Mouse (Mus musculus) heart, embryonic 15.5 days (tissue): ENCODE data around the gene Gsk3a. TPM values are rescaled to one million over a fixed set of nuclear protein-coding genes. Genes with fewer than 3 reads are reported as not detected.

Experiments used
- ATAC-seq: fragments of 200-750 bp; cut with Nextera tagmentation; replicated peaks from 2 replicates; pipeline ENCODE4 v1.8.0; 2017; ENCODE audit warnings: low read depth, moderate TSS enrichment; ENCODE audit not compliant: insufficient number of reproducible peaks, insufficient read depth, low FRiP score
- H3K27ac ChIP-seq: fragments of 300-500 bp; sonication (generic); 2 replicates; pipeline ENCODE4 v1.5.1; 2015; ENCODE audit warnings: mild to moderate bottlenecking, inconsistent platforms
- H3K27me3 ChIP-seq: fragments of 300-500 bp; sonication (generic); 2 replicates; pipeline ENCODE4 v1.6.1; 2015; ENCODE audit warnings: inconsistent platforms
- H3K36me3 ChIP-seq: fragments of 300-500 bp; sonication (generic); 2 replicates; pipeline ENCODE4 v1.6.1; 2015; ENCODE audit warnings: mild to moderate bottlenecking, inconsistent platforms
- H3K4me1 ChIP-seq: fragments of 300-500 bp; sonication (generic); replicated peaks from 2 replicates; pipeline ENCODE4 v1.6.1; 2015; ENCODE audit warnings: inconsistent platforms
- H3K4me2 ChIP-seq: fragments of 300-500 bp; sonication (generic); 2 replicates; pipeline ENCODE4 v1.6.1; 2015; ENCODE audit warnings: inconsistent platforms, mild to moderate bottlenecking, moderate library complexity
- H3K4me3 ChIP-seq: fragments of 300-500 bp; sonication (generic); 2 replicates; pipeline ENCODE4 v1.5.1; 2015; ENCODE audit warnings: mild to moderate bottlenecking, inconsistent platforms
- H3K9ac ChIP-seq: fragments of 300-500 bp; sonication (generic); 2 replicates; pipeline ENCODE4 v1.6.1; 2015; ENCODE audit warnings: mild to moderate bottlenecking, inconsistent platforms
- H3K9me3 ChIP-seq: fragments of 300-500 bp; sonication (generic); replicated peaks from 2 replicates; pipeline ENCODE4 v1.6.1; 2016; ENCODE audit warnings: inconsistent platforms
- WGBS: fragments of 180-500 bp; shearing (Covaris S2); methylation state at CpG from one replicate; pipeline ENCODE4 v1.1.7; 2015; ENCODE audit warnings: mixed read lengths; 5-methylcytosine and 5-hydroxymethylcytosine counted together
- polyA plus RNA-seq: library from polyadenylated mRNA; unstranded; fragments of >200 nt; fragmentation: Nextera tagmentation; extraction: Ambion mirVana; gene quantifications from 2 replicates; pipeline ENCODE4 v1.2.1, GENCODE M21; 2015

The Gsk3a gene
- polyA plus RNA-seq, 1 experiment from 2014 or later: 6.6 TPM

DNA sequence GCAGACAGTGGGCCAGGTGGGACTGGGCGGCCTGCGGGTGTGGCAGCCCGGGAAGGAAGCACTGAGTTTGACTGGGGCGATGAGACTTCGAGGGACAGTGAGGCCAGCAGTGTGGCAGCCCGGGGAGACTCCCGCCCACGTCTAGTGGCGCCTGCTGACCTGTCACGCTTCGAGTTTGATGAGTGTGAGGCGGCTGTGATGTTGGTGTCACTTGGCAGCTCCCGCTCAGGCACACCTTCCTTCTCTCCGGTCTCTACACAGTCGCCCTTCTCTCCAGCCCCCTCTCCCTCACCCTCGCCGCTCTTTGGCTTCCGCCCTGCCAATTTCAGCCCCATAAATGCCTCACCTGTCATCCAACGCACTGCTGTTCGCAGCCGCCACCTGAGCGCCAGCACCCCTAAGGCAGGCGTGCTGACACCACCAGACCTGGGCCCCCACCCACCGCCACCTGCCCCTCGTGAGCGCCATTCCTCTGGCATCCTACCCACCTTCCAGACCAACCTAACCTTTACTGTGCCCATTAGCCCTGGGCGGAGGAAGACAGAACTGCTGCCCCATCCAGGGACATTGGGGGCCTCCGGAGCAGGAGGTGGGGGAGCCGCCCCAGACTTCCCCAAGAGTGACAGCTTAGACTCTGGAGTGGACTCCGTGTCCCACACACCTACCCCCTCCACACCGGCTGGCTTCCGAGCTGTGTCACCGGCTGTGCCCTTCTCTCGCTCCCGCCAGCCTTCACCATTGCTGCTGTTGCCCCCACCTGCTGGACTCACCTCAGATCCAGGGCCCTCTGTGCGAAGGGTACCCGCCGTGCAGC lies 35.0 kb upstream of the Gsk3a start:
- no peak overlapping the region for H3K27ac ChIP-seq
- WGBS: 79% methylated on average over 38 of the region's 38 CpGs
- no peak for ATAC-seq
- H3K36me3 ChIP-seq: peaks cover 15% of the 10 kb centered on the region; the same call in 1 of the 2 replicates
- no peaks in the 10 kb centered on the region for H3K27me3 ChIP-seq
- H3K4me3 ChIP-seq: no peak overlapping the region
- H3K9me3 ChIP-seq: no peaks in the 10 kb centered on the region
- H3K4me2 ChIP-seq: no peak overlapping the region
- H3K9ac ChIP-seq: no peak overlapping the region
- peaks cover 71% of the 10 kb centered on the region for H3K4me1 ChIP-seq

GRCm38 (mm10) chr7:25271651-25272444 lies 34.2 kb upstream of the Gsk3a start:
- no peaks in the 10 kb centered on the region for H3K9me3 ChIP-seq
- H3K9ac ChIP-seq: no peak overlapping the region
- H3K4me1 ChIP-seq: peaks cover 66% of the 10 kb centered on the region
- no peak overlapping the region for H3K27ac ChIP-seq
- peaks cover 15% of the 10 kb centered on the region; the same call in 1 of the 2 replicates for H3K36me3 ChIP-seq
- ATAC-seq: no peak
- H3K4me3 ChIP-seq: no peak overlapping the region
- 80% methylated on average over 30 of the region's 30 CpGs for WGBS
- H3K27me3 ChIP-seq: no peaks in the 10 kb centered on the region
- no peak overlapping the region for H3K4me2 ChIP-seq

- ATAC-seq: no peak
- peaks cover 15% of the 10 kb centered on the region; the same call in 1 of the 2 replicates for H3K36me3 ChIP-seq
- H3K4me1 ChIP-seq: peaks cover 61% of the 10 kb centered on the region
- H3K27ac ChIP-seq: no peak overlapping the region
- H3K4me3 ChIP-seq: no peak overlapping the region
- 87% methylated on average over 35 of the region's 35 CpGs for WGBS
- H3K27me3 ChIP-seq: no peaks in the 10 kb centered on the region
- H3K4me2 ChIP-seq: no peak overlapping the region
- H3K9ac ChIP-seq: 0 out of 2 replicates have a peak overlapping the region, but pooled peaks have one; percentile 38
- H3K9me3 ChIP-seq: no peaks in the 10 kb centered on the region
Measured at GRCm38 (mm10) chr7:25270652-25271633, 33.3 kb upstream of the Gsk3a start.

GRCm38 (mm10) chr7:25269545-25270271 lies 32.1 kb upstream of the Gsk3a start:
- Histone ChIP-seq H3K27me3 (no peaks in the 10 kb centered on the region), H3K4me1 (peaks cover 49% of the 10 kb centered on the region), H3K4me2 (peak overlapping the region; percentile 80), H3K4me3 (peak overlapping the region; percentile 69), H3K36me3 (peaks cover 15% of the 10 kb centered on the region; the same call in 1 of the 2 replicates), H3K27ac (peak overlapping the region; percentile 79), H3K9ac (peak overlapping the region; percentile 38), H3K9me3 (no peaks in the 10 kb centered on the region)
- no peak for ATAC-seq
- 78% methylated on average over 8 of the region's 8 CpGs for WGBS

- peaks cover 15% of the 10 kb centered on the region; the same call in 1 of the 2 replicates for H3K36me3 ChIP-seq
- peaks cover 42% of the 10 kb centered on the region for H3K4me1 ChIP-seq
- H3K9ac ChIP-seq: peak overlapping the region; percentile 81
- 34% methylated on average over 4 of the region's 4 CpGs for WGBS
- peak overlapping the region; percentile 69 for H3K4me3 ChIP-seq
- H3K27me3 ChIP-seq: no peaks in the 10 kb centered on the region
- H3K27ac ChIP-seq: peak overlapping the region; percentile 79
- H3K4me2 ChIP-seq: peak overlapping the region; percentile 80
- H3K9me3 ChIP-seq: no peaks in the 10 kb centered on the region
- no peak for ATAC-seq
Measured at GRCm38 (mm10) chr7:25269029-25269428, 31.4 kb upstream of the Gsk3a start.

DNA sequence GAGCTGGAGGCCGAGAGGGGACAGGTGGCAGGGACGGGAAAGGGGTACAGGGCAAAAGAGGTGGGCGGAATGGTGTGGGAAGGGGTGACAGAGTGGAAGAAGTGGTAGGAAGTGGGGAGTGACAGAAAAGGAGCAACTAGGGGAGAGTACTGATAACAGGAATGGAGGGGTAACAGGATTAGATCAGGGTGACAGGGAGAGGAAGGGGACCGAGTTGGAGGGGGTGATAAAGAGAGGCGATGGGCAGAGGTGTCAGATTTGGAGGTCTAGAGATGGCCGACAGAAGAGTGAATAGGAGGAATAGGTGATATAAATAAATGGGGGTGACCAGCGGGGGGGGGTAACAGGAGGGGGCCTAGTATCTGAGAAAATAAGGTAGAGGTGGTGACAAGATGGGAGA lies 30.9 kb upstream of the Gsk3a start:
- H3K4me2 ChIP-seq: peak overlapping the region; percentile 80
- H3K27me3 ChIP-seq: no peaks in the 10 kb centered on the region
- H3K9me3 ChIP-seq: no peaks in the 10 kb centered on the region
- peak overlapping the region; percentile 79 for H3K27ac ChIP-seq
- peaks cover 15% of the 10 kb centered on the region; the same call in 1 of the 2 replicates for H3K36me3 ChIP-seq
- peak overlapping the region; percentile 69 for H3K4me3 ChIP-seq
- 2% methylated on average over 7 of the region's 7 CpGs for WGBS
- H3K4me1 ChIP-seq: peaks cover 38% of the 10 kb centered on the region
- H3K9ac ChIP-seq: peak overlapping the region; percentile 81
- ATAC-seq: no peak

DNA sequence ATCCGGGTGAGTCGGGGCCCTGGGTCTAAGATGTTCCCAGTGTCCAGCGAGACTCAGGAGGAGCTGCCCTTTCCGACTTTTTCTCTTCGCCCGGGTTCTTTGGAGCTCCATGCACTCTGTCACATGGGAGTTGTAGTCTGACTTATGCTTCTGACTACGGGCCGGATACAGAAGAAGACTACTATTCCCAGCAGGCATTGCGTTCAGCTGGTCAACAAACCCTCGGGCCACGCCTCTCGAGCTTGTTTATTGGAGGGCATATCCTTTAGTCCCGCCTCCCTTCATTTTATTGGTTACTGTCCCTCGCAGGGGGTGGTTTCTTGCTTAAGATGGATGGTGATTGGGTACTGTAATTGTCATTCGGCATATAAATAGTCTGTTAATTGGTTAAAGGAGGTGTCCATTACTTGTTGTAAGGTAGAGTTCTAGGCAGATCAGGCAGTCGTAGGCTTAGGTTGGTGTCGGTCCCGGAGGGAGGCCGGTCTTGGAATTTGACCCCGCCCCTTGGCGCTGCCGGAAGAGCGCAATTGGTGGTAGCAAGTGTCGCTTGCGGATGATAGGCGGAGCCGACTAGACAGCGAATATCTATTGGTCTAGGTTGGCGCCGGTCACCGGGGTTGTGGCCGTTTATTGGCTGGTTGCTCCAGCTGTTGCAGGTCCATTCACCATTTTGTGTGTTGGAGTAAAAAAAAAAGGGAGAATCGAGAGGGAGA lies 30.3 kb upstream of the Gsk3a start:
- Histone ChIP-seq H3K4me2 (peak overlapping the region; percentile 80), H3K27ac (peak overlapping the region; percentile 89), H3K9me3 (no peaks in the 10 kb centered on the region), H3K4me1 (peaks cover 34% of the 10 kb centered on the region), H3K27me3 (no peaks in the 10 kb centered on the region), H3K4me3 (peak overlapping the region; percentile 69), H3K36me3 (peaks cover 15% of the 10 kb centered on the region; the same call in 1 of the 2 replicates), H3K9ac (peak overlapping the region; percentile 81)
- peak; percentile 91 for ATAC-seq
- WGBS: under 1% methylated on average over 33 of the region's 33 CpGs

GRCm38 (mm10) chr7:25267301-25267750 lies 29.7 kb upstream of the Gsk3a start, which contains the start of gene Cic:
Cic (plus strand) TSS chr7:25267704.
- H3K4me1 ChIP-seq: peaks cover 32% of the 10 kb centered on the region
- ATAC-seq: peak; percentile 88
- under 1% methylated on average over 29 of the region's 29 CpGs for WGBS
- peaks cover 10% of the 10 kb centered on the region; the same call in 1 of the 2 replicates for H3K36me3 ChIP-seq
- peak within 1 kb of the TSS; percentile 81 for H3K9ac ChIP-seq
- H3K4me3 ChIP-seq: peak within 1 kb of the TSS; percentile 69
- H3K9me3 ChIP-seq: no peaks in the 10 kb centered on the region
- H3K27ac ChIP-seq: peak within 1 kb of the TSS; percentile 89
- H3K27me3 ChIP-seq: no peaks in the 10 kb centered on the region
- H3K4me2 ChIP-seq: peak within 1 kb of the TSS; percentile 80

DNA sequence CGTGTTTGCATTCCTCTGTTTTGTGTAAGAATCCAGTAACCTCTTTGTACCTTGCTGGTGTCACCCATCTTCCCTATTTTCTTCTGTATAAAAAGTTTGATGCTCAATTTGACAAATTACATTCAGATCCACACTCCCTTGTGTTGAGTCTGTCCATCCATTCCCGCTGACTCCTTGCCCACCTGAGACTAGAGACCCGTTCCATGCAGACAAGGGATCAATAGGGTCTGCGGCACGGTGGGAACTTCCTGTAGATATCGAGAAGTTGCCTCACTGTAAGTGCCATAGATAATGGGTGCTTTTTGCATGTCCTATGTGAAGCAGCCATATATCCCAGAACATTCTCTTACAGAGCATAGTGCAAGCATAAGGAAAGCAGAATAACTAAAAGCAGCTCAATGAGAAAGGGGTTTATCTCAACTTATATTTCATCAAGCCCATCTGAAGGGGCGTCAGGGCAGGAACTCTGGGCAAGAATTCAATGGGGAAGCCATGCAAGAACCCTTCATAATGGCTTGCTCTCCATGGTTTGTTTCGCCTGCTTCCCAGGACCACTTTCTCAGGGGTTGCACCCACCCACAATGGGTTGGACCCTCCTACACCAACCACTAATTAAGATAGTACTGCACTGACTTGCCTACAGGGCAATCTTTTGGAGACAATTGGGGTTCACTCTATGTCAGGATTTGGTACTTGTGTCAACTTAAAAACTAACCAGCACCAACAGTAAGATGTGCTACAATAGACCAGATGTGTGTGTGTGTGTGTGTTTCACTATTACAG lies 28.7 kb upstream of the Gsk3a start:
- H3K27me3 ChIP-seq: no peaks in the 10 kb centered on the region
- no peaks in the 10 kb centered on the region for H3K9me3 ChIP-seq
- no peak for ATAC-seq
- WGBS: 73% methylated on average over 8 of the region's 8 CpGs
- 0 out of 2 replicates have a peak, but pooled peaks cover under 1% of the 10 kb centered on the region for H3K36me3 ChIP-seq
- no peak overlapping the region for H3K9ac ChIP-seq
- H3K4me2 ChIP-seq: peak overlapping the region; percentile 75; the same call in 1 of the 2 replicates
- peaks cover 29% of the 10 kb centered on the region for H3K4me1 ChIP-seq
- no peak overlapping the region for H3K4me3 ChIP-seq
- no peak overlapping the region for H3K27ac ChIP-seq
